Mouse (Mus musculus): ENCODE measurements at regions not wholly inside any gene's neighbourhood (a gene's known extent, or its start where the extent isn't known, plus 50 kb on each side); places are given as distances from the start of the nearest gene placed in this dataset.

- ATAC-seq (ENCODE audit: insufficient read depth, low read depth): no peak
- TF ChIP-seq CTCF (IDR thresholded peaks at IDR 0.05; ENCODE audit: low read depth) (no peak), EP300 (IDR thresholded peaks at IDR 0.05; ENCODE audit: low read depth) (no peak)
- 70% methylated on average over 4 of the region's 4 CpGs for WGBS
Measured at GRCm38 (mm10) chr13:72711842-72712330, 83.3 kb downstream of the Irx2 start.

GRCm38 (mm10) chr13:72714793-72715192 is 86.2 kb downstream of the Irx2 start:
- no peak overlapping the region for H3K4me3 ChIP-seq (ENCODE audit: low read depth, low read length)
- no peaks in the 10 kb centered on the region for H3K4me1 ChIP-seq (ENCODE audit: control insufficient read depth, insufficient read depth)
- WGBS: 40% methylated on average over 7 of the region's 7 CpGs
- no peaks in the 10 kb centered on the region for H3K27me3 ChIP-seq (ENCODE audit: control insufficient read depth, insufficient read depth, low read length)
- no peak overlapping the region for H3K9ac ChIP-seq (replicated peaks; ENCODE audit: low read depth, low read length)
- TF ChIP-seq EP300 (IDR thresholded peaks at IDR 0.05; ENCODE audit: low read depth) (no peak), CTCF (IDR thresholded peaks at IDR 0.05; ENCODE audit: low read depth) (no peak)
- no peak for DNase-seq (ENCODE audit: low spot score)
- no peak overlapping the region for H3K27ac ChIP-seq (ENCODE audit: low read depth)
- H3K36me3 ChIP-seq (replicated peaks; ENCODE audit: control insufficient read depth, insufficient read depth, low read length): no peaks in the 10 kb centered on the region
- no peaks in the 10 kb centered on the region for H3K9me3 ChIP-seq (replicated peaks; ENCODE audit: control insufficient read depth, low read length)
- no peak for ATAC-seq (ENCODE audit: insufficient read depth, low read depth)
- H3K4me2 ChIP-seq (ENCODE audit: low read depth, low read length): no peak overlapping the region

More at GRCm38 (mm10) chr13:72711842-72712330, 83.3 kb downstream of the Irx2 start:
- Histone ChIP-seq H3K9ac (replicated peaks; ENCODE audit: low read depth, low read length) (no peak overlapping the region), H3K36me3 (replicated peaks; ENCODE audit: control insufficient read depth, insufficient read depth, low read length) (no peaks in the 10 kb centered on the region), H3K27ac (ENCODE audit: low read depth) (no peak overlapping the region), H3K9me3 (replicated peaks; ENCODE audit: control insufficient read depth, low read length) (no peaks in the 10 kb centered on the region), H3K27me3 (ENCODE audit: control insufficient read depth, insufficient read depth, low read length) (no peaks in the 10 kb centered on the region), H3K4me1 (ENCODE audit: control insufficient read depth, insufficient read depth) (no peaks in the 10 kb centered on the region), H3K4me3 (ENCODE audit: low read depth, low read length) (no peak overlapping the region), H3K4me2 (ENCODE audit: low read depth, low read length) (no peak overlapping the region)
- no peak for DNase-seq (ENCODE audit: low spot score)

GRCm38 (mm10) chr13:72715959-72716680 is 87.5 kb downstream of the Irx2 start:
- Histone ChIP-seq H3K36me3 (replicated peaks; ENCODE audit: control insufficient read depth, insufficient read depth, low read length) (no peaks in the 10 kb centered on the region), H3K27ac (ENCODE audit: low read depth) (no peak overlapping the region), H3K9me3 (replicated peaks; ENCODE audit: control insufficient read depth, low read length) (no peaks in the 10 kb centered on the region), H3K27me3 (ENCODE audit: control insufficient read depth, insufficient read depth, low read length) (no peaks in the 10 kb centered on the region), H3K4me1 (ENCODE audit: control insufficient read depth, insufficient read depth) (no peaks in the 10 kb centered on the region), H3K4me2 (ENCODE audit: low read depth, low read length) (no peak overlapping the region), H3K4me3 (ENCODE audit: low read depth, low read length) (no peak overlapping the region), H3K9ac (replicated peaks; ENCODE audit: low read depth, low read length) (no peak overlapping the region)
- TF ChIP-seq EP300 (IDR thresholded peaks at IDR 0.05; ENCODE audit: low read depth): no peak
- no peak for TF ChIP-seq CTCF (IDR thresholded peaks at IDR 0.05; ENCODE audit: low read depth)
- DNase-seq (ENCODE audit: low spot score) (no peak), ATAC-seq (ENCODE audit: insufficient read depth, low read depth) (no peak)
- 58% methylated on average over 6 of the region's 6 CpGs for WGBS

DNA sequence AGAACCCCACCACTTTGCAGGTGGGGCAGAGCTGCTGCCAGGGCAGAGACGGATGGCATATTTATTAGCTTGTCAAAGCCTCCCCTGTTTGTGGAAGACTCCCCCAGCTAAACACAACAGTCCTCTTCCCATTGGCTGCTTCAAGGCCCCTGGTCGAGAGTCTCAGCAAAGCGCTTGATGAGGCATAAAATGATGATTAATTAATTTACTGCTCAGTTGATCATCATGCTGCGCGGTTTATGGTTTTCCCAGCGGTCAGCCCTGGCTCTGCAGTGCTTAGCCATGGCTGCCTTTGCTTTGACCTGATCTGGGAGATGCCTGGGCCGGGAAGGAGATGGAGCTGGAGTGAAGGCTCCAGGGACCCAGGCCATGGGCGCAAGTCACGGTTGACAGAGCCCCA is 98.5 kb downstream of the Irx2 start:
- 79% methylated on average over 9 of the region's 9 CpGs for WGBS
- Histone ChIP-seq H3K9me3 (replicated peaks; ENCODE audit: control insufficient read depth, low read length) (no peaks in the 10 kb centered on the region), H3K4me2 (ENCODE audit: low read depth, low read length) (no peak overlapping the region), H3K4me1 (ENCODE audit: control insufficient read depth, insufficient read depth) (no peaks in the 10 kb centered on the region), H3K27me3 (ENCODE audit: control insufficient read depth, insufficient read depth, low read length) (no peaks in the 10 kb centered on the region), H3K4me3 (ENCODE audit: low read depth, low read length) (no peak overlapping the region), H3K36me3 (replicated peaks; ENCODE audit: control insufficient read depth, insufficient read depth, low read length) (no peaks in the 10 kb centered on the region), H3K9ac (replicated peaks; ENCODE audit: low read depth, low read length) (no peak overlapping the region), H3K27ac (ENCODE audit: low read depth) (no peak overlapping the region)
- ATAC-seq (ENCODE audit: insufficient read depth, low read depth) (no peak), DNase-seq (ENCODE audit: low spot score) (no peak)
- TF ChIP-seq EP300 (IDR thresholded peaks at IDR 0.05; ENCODE audit: low read depth): no peak

DNA sequence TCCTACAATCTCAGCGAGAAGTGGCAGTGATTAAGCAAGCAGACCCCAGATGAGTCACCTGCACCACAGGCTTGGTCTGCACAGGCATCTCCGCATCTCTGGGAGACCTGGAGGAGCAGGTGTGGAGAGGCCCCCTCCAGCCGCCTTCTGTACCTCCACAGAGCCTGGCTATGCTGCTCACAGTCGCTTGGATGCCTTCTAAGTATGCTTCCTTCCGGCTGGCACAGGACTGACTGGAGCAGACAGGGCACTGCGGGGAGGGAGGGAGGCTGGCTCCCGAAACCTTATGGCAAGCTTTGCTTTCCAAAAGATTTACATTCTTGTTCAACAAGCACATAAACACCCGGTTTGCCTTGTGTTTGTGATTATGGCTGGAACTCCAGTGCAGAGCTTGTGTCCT is 107.3 kb downstream of the Irx2 start:
- H3K4me3 ChIP-seq (ENCODE audit: low read depth, low read length): no peak overlapping the region
- H3K36me3 ChIP-seq (replicated peaks; ENCODE audit: control insufficient read depth, insufficient read depth, low read length): no peaks in the 10 kb centered on the region
- no peaks in the 10 kb centered on the region for H3K9me3 ChIP-seq (replicated peaks; ENCODE audit: control insufficient read depth, low read length)
- WGBS: 74% methylated on average over 8 of the region's 8 CpGs
- DNase-seq (ENCODE audit: low spot score) (no peak), ATAC-seq (ENCODE audit: insufficient read depth, low read depth) (no peak)
- no peaks in the 10 kb centered on the region for H3K4me1 ChIP-seq (ENCODE audit: control insufficient read depth, insufficient read depth)
- no peak overlapping the region for H3K4me2 ChIP-seq (ENCODE audit: low read depth, low read length)
- no peak overlapping the region for H3K9ac ChIP-seq (replicated peaks; ENCODE audit: low read depth, low read length)
- TF ChIP-seq CTCF (IDR thresholded peaks at IDR 0.05; ENCODE audit: low read depth): no peak
- no peak for TF ChIP-seq EP300 (IDR thresholded peaks at IDR 0.05; ENCODE audit: low read depth)
- no peaks in the 10 kb centered on the region for H3K27me3 ChIP-seq (ENCODE audit: control insufficient read depth, insufficient read depth, low read length)
- no peak overlapping the region for H3K27ac ChIP-seq (ENCODE audit: low read depth)

DNA sequence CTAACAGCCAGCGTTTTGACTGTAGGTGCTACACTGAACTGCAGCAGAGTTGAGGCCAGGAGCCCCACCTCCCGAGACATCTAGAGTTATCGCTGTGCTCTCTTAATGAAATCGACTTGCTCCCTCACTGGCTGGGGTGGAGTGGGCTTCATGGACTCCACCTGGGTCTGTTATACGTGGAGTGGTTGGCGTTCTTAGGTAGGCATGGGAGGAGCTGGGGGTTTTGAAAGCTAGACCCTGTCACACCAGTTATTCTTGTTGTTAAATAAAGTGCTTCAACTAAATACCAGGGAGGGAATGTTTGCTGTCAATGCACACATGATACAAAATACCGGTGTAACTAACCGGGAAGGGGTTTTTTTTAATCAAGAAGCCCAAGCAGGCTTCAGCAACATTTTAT is 108.4 kb downstream of the Irx2 start:
- H3K9ac ChIP-seq (replicated peaks; ENCODE audit: low read depth, low read length): no peak overlapping the region
- TF ChIP-seq EP300 (IDR thresholded peaks at IDR 0.05; ENCODE audit: low read depth) (no peak), CTCF (IDR thresholded peaks at IDR 0.05; ENCODE audit: low read depth) (no peak)
- 65% methylated on average over 8 of the region's 8 CpGs for WGBS
- H3K36me3 ChIP-seq (replicated peaks; ENCODE audit: control insufficient read depth, insufficient read depth, low read length): no peaks in the 10 kb centered on the region
- H3K4me1 ChIP-seq (ENCODE audit: control insufficient read depth, insufficient read depth): no peaks in the 10 kb centered on the region
- ATAC-seq (ENCODE audit: insufficient read depth, low read depth) (no peak), DNase-seq (ENCODE audit: low spot score) (no peak)
- no peak overlapping the region for H3K4me2 ChIP-seq (ENCODE audit: low read depth, low read length)
- no peaks in the 10 kb centered on the region for H3K9me3 ChIP-seq (replicated peaks; ENCODE audit: control insufficient read depth, low read length)
- H3K4me3 ChIP-seq (ENCODE audit: low read depth, low read length): no peak overlapping the region
- H3K27me3 ChIP-seq (ENCODE audit: control insufficient read depth, insufficient read depth, low read length): no peaks in the 10 kb centered on the region
- H3K27ac ChIP-seq (ENCODE audit: low read depth): no peak overlapping the region
